Mouse (Mus musculus) kidney, adult 11 months (tissue): ENCODE data around the gene Yif1a.
"Not testable (repeated sequence)": the region's sequence is repeated elsewhere in the genome, so short reads cannot be mapped to it uniquely, and the experiment has no call there.

ENCODE experiments used
- DNase-seq: peaks from one replicate; pipeline ENCODE4 v3.0.0; 2022

The Yif1a gene

DNA sequence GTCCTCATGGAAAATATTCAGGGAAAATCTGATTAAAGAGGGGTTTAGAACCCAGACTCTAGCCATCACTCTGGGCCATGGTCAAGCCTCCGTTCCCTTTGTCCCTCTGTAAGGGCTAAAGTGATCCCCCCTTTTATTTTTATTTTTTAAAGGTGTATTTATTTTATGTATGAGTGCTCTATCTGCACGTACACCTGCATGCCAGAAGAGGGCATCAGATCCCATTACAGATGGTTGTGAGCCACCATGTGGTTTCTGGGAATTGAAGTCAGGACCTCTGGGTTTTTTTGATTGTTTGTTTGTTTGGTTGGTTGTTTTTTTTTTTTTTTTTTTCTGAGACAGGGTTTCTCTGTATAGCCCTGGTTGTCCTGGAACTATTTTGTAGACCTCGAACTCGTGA lies 1.8 kb upstream of the Yif1a start:
- DNase-seq, result not testable (repeated sequence)

GRCm38 (mm10) chr19:5089324-5089723 lies 986 bp downstream of the Yif1a start:
- DNase-seq, result no peak

- no peak for DNase-seq
These were observed 3.7 kb downstream of the Yif1a start for GRCm38 (mm10) chr19:5092083-5092482.

- no peak for DNase-seq
These were observed 5.3 kb downstream of the Yif1a start for GRCm38 (mm10) chr19:5093481-5094242.

GRCm38 (mm10) chr19:5094243-5094632 lies 5.9 kb downstream of the Yif1a start:
- peak; percentile 89 for DNase-seq

DNA sequence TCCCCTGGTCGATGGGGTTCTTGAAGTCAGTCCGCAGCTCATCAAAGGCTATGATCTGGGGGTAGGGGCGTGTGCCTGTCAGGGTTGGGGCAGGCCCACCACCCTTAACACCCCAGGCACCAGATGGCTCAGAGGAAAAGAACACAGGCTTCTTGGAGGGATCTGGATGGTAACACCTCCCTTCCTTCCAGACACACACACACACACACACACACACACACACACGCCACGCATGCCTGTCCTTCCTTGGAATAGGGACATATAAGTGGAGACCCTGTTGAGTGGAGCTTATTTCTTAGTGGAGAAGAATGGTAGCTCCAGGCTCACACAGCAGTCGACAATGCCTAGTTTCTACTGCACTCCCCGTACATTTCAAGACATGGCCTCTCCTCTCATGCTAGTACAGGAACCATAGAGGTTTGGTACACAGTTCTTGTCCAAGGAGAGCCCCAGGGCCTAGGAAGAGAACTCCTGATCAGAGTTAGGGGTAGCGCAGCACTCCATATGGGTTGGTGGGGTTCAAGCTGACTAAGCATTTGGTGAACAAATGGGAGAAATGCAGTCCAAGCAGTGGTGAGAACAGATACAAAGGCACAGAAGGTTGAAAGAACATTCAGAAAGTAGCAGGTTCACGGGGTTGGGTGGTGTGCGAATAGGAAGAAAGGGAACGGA lies 6.5 kb downstream of the Yif1a start:
- DNase-seq, result no peak

- no peak for DNase-seq
These were observed 7.6 kb downstream of the Yif1a start for GRCm38 (mm10) chr19:5095887-5096474.

DNA sequence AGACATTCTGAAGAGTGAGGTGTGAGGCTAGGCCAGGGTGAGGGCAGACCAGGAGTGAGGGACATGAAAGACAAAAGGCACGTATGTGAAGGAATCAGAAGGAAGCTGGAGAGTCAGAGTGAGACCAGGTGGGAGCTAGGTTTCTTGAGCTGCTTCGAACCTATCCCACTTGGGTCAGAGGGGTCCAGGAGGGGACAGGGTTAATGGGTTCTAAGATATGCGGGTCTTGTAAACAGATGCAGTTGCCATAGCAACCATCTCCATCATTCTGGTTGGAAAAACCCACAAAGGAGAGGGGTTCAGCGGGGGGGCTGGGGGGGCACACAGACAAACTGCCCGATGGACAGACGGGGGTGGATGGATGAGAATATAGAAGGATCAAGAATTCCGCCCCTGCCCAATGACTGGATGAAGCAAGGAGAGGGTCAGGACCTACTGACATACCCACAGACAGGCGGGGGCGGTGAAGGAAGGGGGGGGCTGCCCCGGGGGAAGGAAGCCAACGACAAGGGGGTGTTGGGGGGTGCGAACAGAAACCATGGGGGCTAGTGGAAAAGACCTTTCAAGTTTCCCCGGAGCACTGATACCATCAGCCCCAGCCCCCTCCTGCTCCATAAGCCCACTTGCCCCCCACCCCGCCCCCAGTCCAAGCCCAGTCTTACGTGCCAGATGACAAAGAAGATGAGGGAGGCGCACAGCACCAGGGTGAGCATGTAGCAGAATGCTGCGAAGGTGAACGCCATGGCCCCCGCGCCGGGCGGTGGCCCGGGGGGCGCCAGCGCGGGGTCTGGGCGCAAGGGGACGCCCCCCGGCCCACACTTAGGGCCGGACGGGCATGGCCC lies 9.4 kb downstream of the Yif1a start:
- DNase-seq, result no peak

DNA sequence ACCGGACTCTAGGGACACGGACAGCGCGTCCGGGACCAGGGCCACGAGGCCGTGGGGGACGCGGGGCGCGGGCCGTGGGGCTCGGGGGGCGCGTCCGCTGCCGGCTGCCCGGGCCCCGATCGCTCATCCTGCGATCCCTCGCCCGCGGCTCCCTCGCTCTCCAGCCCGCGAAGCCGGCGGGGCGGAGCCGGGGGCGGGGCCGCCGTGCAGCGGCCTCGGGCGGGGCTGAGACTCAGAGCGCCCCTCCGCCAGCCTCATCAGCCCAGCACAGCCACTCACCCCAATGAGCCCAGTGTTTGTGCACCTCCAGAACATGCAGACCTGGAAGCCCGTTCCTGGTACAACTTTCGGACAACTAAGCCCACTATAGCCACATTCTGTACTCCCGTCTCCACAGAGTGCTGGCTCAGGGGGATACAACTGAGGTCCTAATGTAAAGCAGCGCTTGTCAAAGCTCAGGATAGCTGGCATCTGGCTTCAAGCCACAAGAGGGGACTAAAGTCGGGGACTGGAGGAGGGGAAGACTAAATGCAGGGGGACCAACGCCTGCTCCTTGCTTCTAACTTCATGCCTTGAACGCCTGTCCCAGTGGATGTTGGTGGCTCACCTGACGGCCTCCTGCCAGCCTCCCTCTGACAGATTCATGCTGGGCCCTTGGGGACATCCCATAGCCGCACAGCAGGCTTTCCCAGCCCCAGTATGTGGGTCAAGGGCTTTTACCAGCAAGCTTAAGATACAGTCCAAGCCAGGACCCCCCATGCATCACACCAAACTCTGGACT lies 10.2 kb downstream of the Yif1a start, which contains the start of gene Cnih2:
Gene Cnih2 (minus strand): TSS at position 159 of the 781 bp plus-strand sequence.
- DNase-seq, result no peak

DNA sequence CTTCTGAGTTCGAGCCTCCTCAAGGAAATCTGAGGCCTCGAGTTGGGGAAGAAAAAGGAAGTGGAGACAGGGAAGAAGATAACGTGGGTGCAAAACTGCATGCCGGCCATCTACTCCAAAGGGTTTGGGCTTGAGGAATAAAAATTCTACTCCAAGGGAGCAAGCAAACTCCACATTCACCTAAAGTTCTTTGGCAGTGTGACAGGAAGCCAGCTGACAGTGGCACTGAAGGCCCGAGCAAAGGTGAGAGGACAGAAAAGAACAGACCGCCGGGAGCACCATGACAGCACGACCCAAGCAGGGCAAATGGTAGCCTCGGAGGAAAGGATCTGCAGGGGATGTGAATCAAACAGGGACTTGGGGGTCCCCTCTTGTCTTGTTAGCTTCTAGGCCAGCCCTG lies 17.7 kb downstream of the Yif1a start:
- peak; percentile 53 for DNase-seq

DNA sequence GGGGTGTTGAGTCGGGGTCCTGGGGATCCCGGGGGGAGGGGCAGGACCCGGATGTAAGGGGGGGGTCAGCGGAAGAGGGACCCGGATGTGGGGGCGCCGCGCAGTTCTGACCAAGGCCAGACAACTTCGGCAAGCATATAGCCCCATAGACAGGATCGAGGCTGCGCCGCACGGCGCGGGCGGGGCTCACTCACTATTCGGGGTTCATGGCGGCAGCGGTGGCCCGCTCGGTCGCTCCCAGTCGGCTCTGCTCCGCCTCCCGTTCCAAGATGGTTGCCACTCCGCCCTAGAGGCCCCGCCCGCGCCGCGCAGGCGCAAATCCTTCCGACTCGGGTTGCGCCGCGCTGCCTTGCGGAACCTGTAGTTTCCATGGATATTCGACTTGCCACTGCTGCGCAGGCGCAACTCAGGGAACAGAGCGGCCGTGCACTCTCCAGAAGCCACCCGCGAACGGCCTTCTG lies 18.4 kb downstream of the Yif1a start, which contains the start of gene Rab1b:
Gene Rab1b (minus strand): TSS at position 342 of the 461 bp plus-strand sequence.
- DNase-seq, result peak; percentile 98

DNA sequence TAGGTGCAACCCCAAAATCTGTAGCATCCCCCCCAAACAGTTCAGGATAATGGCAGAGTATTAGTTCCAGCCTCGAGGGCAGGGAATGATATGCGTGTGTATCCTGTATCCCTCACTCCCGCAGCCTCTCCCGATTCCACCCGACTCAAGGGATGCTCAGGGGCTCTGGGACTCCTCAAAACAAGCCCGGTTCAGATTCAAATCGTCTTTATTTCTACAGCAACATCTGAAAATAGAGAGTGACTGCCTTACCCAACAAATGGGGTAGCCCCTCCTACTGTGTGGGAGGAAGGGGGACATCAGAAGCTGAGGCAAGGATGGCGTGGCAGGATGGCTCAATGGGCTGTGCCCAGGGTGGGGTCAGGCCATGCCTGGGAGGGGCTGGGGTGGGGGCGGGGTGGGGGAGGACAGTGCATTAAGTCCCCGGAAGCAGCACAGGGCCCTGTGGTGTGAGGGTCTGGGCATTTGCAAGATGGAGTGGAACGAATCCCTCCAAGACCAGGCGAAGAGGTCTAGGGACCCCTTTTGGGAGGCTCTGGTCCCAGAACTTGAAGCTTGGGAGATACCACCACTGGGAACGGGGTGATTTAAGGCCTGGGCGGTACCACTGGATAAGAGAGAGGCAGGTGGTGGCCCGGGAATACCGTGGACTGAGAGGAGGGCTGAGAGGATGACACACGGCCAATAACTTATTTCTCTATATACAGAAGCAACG lies 19.4 kb downstream of the Yif1a start:
- no peak for DNase-seq

DNA sequence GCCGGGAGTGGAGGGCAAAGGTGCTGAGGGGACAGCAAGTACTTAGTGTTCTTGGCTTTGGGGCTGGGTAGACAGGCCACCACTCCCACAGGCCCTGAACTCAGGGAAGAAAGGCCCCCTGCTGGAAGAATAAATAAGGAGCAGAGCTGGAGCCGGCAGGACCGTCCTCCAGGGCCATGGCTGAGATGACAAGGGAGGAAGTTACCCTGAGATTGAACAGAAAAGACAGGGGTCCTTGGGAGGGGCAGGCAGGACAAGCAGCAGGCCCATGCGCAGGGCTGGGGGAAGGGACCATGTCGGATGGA lies 19.9 kb downstream of the Yif1a start:
- DNase-seq, result peak; percentile 63

GRCm38 (mm10) chr19:5108702-5109101 lies 20.4 kb downstream of the Yif1a start:
- DNase-seq, result peak; percentile 78

DNA sequence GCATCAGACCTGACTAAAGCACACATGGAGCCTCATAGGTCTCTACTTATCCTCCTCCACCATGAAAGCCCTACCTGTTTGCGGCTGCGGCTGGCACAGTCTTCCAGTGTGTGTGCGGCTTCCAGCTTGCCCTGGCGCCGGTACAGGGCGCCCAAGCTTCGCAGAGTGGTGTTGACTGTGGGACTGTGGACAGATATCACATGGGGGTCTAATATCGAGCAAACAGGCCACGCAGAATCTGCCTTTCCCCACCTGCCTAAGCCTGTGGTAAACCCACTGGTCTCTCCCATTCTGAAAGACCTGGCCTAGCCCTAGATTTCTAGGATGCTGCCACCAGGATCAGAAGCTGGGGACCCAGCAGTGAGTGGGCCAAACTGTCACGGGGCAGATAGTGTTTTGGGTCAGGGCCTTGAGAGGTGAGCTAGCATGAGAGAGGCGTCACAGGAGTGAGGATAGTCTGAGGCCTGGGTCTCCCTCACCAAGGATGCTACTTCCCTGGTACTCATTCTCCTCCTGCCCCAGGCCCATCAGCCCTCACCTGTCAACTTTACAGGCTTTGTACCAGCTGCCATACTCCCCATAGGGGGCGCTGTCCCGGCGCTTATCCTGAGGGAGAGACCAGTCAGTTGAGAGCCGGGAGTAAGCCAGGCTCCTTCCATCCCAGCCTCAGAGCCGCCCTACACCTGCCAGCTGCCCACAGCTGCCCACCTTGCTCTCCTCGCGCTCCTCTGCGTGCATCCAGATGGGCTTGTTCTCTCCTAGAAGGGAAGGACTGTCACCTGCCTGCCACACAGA lies 21.5 kb downstream of the Yif1a start:
- no peak for DNase-seq

DNA sequence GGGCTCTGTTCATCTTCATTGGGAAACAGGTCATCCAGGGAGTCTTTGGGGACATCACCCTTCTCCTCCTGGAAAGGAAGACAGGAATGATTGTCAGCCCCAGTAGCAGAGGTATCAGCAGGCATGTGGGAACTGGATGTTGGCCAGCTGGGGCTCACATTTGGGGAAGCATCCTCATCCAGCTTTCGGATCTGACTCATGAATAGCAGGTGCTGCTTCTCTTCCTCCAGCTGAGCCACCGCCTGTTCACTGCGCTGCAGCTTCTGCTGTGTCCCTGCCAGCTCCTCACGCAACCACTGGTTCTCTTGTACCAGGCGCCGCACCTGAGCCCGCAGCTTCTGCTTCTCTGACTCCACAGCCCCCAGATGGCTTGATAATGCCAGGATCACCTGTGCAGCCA lies 25.4 kb downstream of the Yif1a start:
- DNase-seq, result no peak

GRCm38 (mm10) chr19:5117494-5118383 lies 29.4 kb downstream of the Yif1a start:
- DNase-seq, result peak; percentile 91

- no peak for DNase-seq
These were observed 30.0 kb downstream of the Yif1a start, which contains the start of gene Klc2 for GRCm38 (mm10) chr19:5118384-5118698. Klc2 (minus strand) TSS chr19:5118560.

- no peak for DNase-seq
These were observed 34.2 kb downstream of the Yif1a start for GRCm38 (mm10) chr19:5122492-5122891.

DNA sequence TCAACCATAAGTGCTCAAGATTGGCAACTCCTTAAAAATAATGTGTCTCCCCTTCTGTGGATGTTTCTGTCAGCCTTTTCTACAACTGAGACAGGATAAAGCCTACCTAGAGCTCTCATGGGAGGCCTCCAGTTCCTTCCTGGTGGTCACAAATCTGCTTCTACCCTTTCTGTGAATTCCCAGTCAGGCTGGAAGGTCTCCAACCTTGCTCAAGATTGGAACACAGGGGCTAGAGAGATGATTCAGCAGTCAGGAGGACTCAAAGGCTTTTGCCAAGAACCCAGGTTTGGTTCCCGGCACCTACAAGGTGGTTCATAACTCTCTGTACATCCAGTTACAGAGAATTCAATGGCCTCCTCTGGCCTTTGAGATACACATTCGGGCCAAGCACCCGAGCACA lies 34.9 kb downstream of the Yif1a start:
- no peak for DNase-seq
